Mouse (Mus musculus) liver, embryonic 14.5 days (tissue): ENCODE measurements around the gene Cap2.

ENCODE experiments used
- CTCF ChIP-seq: IDR thresholded peaks from 2 replicates; pipeline ENCODE4 v1.5.1; 2016; ENCODE audit warnings: antibody characterized with exemption, low read depth, control low read depth
- EP300 ChIP-seq: IDR thresholded peaks from 2 replicates; pipeline ENCODE4 v1.6.1; 2016; ENCODE audit warnings: antibody characterized with exemption, low read depth

- no peak for TF ChIP-seq CTCF
- no peak for TF ChIP-seq EP300
Measured at GRCm38 (mm10) chr13:46525295-46526255, 23.9 kb downstream of the Cap2 start.
